Mouse (Mus musculus): ENCODE results near the gene Shisa3. TPM values are rescaled to one million over a fixed set of nuclear protein-coding genes. Genes with fewer than 3 reads are reported as not detected.
A peak's percentile ranks its signal among the peaks of the same experiment; 100 is the strongest.

The Shisa3 gene
- polyA plus RNA-seq, 1 experiment from 2014 or later, result 5.3 TPM

GRCm38 (mm10) chr5:67606916-67607803 is 522 bp upstream of the Shisa3 start:
- peak overlapping the region; percentile 56; the same call in 1 of the 2 replicates for H3K9ac ChIP-seq
- ATAC-seq (ENCODE audit: low FRiP score, low read depth), result peak; percentile 48; the same call in 1 of the 2 replicates
- H3K27me3 ChIP-seq (replicated peaks), result peaks cover 66% of the 10 kb centered on the region
- H3K9me3 ChIP-seq, result no peaks in the 10 kb centered on the region
- H3K4me1 ChIP-seq, result peaks cover 21% of the 10 kb centered on the region
- no peaks in the 10 kb centered on the region for H3K36me3 ChIP-seq
- H3K27ac ChIP-seq, result no peak overlapping the region
- H3K4me2 ChIP-seq (replicated peaks), result peak overlapping the region; percentile 96
- peak overlapping the region; percentile 54 for H3K4me3 ChIP-seq
- under 1% methylated on average over 66 of the region's 66 CpGs for WGBS

DNA sequence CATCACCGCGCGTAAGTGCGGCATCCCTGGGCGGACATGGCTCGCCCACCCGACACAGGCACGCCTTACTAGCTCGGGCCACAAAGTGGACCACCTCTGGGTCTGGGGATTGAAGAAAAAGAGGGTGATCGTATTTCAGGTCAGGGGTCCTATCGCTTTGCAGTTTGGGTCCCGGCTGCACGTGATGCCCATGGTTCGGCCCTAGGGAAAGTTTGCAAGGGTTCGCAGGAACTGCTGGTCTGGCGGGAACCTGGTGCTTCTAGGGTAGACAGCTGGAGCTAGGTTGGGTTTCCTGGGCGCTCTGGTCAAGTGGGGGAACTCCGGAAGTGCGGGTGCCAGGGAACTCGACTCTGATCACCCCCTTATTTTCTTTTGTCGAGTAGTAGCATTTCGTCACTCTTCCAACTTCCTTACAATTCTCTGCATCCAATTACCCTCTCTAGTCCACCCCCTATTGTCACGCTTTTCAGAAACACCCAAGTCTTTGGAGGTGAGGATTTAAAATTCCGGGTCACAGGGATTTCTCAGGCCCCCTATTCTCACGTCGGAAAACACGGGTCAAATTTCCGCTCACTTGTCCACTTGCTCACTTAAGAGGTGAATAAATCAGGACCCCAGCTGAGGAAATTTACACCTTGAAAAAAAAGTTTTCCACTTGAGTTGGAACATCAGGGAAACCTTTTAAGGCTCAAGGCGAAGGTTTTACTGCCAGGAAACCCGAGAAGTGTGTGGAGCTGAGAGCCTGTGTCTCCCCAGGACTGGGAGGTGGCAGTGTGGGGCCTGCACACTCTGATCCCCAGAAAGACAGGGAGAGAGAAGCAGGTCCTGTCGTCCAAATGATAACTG is 1.2 kb downstream of the Shisa3 start:
- 2% methylated on average over 31 of the region's 31 CpGs for WGBS
- Histone ChIP-seq H3K4me3 (peak overlapping the region; percentile 54), H3K36me3 (no peaks in the 10 kb centered on the region), H3K27ac (no peak overlapping the region), H3K4me2 (replicated peaks) (peak overlapping the region; percentile 96), H3K9me3 (no peaks in the 10 kb centered on the region), H3K9ac (peak overlapping the region; percentile 56), H3K4me1 (peaks cover 21% of the 10 kb centered on the region), H3K27me3 (replicated peaks) (peaks cover 61% of the 10 kb centered on the region)
- no peak for ATAC-seq (ENCODE audit: low FRiP score, low read depth)

DNA sequence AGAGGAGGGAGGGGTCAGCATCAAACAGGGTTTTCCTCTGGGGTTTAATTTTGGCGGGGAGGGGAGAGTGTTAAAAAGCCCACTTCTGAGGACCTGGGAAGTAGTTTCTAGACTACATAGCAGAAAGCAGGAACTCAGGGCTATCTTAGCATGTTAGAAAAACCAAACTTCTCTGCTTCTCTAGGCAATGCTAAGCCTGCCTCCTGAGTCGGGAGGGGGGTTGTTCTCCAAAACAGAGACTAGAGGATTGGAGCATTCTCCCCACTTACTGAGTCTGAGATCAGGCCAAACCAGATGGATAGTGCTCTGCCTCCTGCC is 1.8 kb downstream of the Shisa3 start:
- H3K9ac ChIP-seq, result no peak overlapping the region
- 19% methylated on average over 2 of the region's 2 CpGs for WGBS
- H3K4me3 ChIP-seq, result no peak overlapping the region
- no peak for ATAC-seq (ENCODE audit: low FRiP score, low read depth)
- H3K9me3 ChIP-seq, result no peaks in the 10 kb centered on the region
- no peak overlapping the region for H3K27ac ChIP-seq
- H3K4me2 ChIP-seq (replicated peaks), result peak overlapping the region; percentile 96
- H3K36me3 ChIP-seq, result no peaks in the 10 kb centered on the region
- H3K27me3 ChIP-seq (replicated peaks), result peaks cover 60% of the 10 kb centered on the region
- H3K4me1 ChIP-seq, result peaks cover 21% of the 10 kb centered on the region

DNA sequence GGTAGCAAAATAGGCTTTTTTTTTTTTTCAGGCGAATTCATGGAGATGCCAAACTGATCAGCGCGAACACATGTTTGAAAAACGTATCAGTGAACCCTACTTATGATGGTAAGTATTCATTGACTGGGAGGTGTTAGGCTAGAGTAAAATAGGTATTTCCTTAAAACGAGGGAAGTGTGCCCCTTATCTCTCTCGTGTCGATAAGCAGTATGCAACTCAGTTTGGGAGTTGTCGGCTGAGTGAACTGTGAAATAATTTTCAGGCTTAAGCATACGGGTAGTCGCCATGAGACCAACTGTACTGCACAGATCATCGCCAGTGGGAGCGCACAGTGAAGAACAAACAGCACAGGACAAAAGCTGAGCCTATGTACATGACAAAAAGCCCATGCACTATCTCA is 13.5 kb downstream of the Shisa3 start:
- H3K4me1 ChIP-seq, result no peaks in the 10 kb centered on the region
- no peaks in the 10 kb centered on the region for H3K9me3 ChIP-seq
- H3K4me2 ChIP-seq (replicated peaks), result no peak overlapping the region
- no peak for ATAC-seq (ENCODE audit: low FRiP score, low read depth)
- H3K36me3 ChIP-seq, result peaks cover 9% of the 10 kb centered on the region
- H3K27ac ChIP-seq, result no peak overlapping the region
- WGBS, result 93% methylated on average over 12 of the region's 12 CpGs
- H3K4me3 ChIP-seq, result no peak overlapping the region
- H3K27me3 ChIP-seq (replicated peaks), result no peaks in the 10 kb centered on the region
- no peak overlapping the region for H3K9ac ChIP-seq

DNA sequence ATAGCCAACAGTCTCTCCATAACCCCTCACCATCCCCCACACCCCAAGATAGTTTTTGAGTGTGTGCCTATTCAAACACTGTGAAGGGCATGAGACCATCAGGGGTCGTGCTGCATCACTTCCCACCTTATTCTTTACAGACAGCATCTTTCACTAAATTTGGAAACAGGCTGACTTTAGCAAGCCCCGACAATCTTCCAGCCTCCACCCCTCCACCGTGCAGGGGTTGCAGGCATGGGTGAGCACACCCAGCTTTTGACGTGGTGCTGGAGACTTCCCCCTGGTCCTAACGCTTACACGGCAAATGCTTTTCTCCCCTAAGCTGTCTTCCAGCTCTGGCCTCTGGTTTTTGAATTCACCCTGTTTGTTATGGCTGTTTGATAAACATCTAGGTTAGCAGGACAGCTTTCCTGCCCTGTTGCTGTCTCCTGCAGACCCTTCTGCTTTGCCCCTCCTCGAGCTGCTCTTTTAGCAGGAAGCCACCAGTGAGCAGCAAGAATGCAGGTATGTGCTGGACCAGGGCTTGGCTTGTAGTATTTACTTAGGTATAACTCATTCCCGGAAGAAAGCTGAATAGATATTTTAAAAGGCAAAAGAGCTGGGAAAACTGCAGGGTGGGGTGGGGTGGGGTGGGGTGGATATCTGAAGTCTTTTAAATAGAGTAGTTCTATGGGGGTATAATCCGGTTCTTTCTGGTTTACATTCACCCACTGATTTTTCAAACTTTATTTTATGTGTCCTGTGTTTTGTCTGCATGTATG is 20.7 kb downstream of the Shisa3 start:
- no peaks in the 10 kb centered on the region for H3K4me1 ChIP-seq
- no peak for ATAC-seq (ENCODE audit: low FRiP score, low read depth)
- H3K9me3 ChIP-seq, result no peaks in the 10 kb centered on the region
- H3K27ac ChIP-seq, result no peak overlapping the region
- WGBS, result 82% methylated on average over 9 of the region's 9 CpGs
- H3K4me2 ChIP-seq (replicated peaks), result no peak overlapping the region
- H3K9ac ChIP-seq, result no peak overlapping the region
- H3K4me3 ChIP-seq, result no peak overlapping the region
- H3K36me3 ChIP-seq, result no peaks in the 10 kb centered on the region
- H3K27me3 ChIP-seq (replicated peaks), result no peaks in the 10 kb centered on the region

GRCm38 (mm10) chr5:67629440-67629839 is 21.8 kb downstream of the Shisa3 start:
- ATAC-seq (ENCODE audit: low FRiP score, low read depth), result no peak
- Histone ChIP-seq H3K27me3 (replicated peaks) (no peaks in the 10 kb centered on the region), H3K4me2 (replicated peaks) (no peak overlapping the region), H3K9me3 (no peaks in the 10 kb centered on the region), H3K36me3 (no peaks in the 10 kb centered on the region), H3K4me3 (no peak overlapping the region), H3K4me1 (peaks cover 9% of the 10 kb centered on the region), H3K9ac (no peak overlapping the region), H3K27ac (no peak overlapping the region)
- 61% methylated on average over 7 of the region's 7 CpGs for WGBS

GRCm38 (mm10) chr5:67629861-67630260 is 22.2 kb downstream of the Shisa3 start:
- Histone ChIP-seq H3K9ac (no peak overlapping the region), H3K4me1 (peaks cover 11% of the 10 kb centered on the region), H3K4me2 (replicated peaks) (no peak overlapping the region), H3K27ac (no peak overlapping the region), H3K4me3 (no peak overlapping the region), H3K9me3 (no peaks in the 10 kb centered on the region), H3K27me3 (replicated peaks) (no peaks in the 10 kb centered on the region), H3K36me3 (no peaks in the 10 kb centered on the region)
- no peak for ATAC-seq (ENCODE audit: low FRiP score, low read depth)
- WGBS, result 85% methylated on average over 6 of the region's 6 CpGs

DNA sequence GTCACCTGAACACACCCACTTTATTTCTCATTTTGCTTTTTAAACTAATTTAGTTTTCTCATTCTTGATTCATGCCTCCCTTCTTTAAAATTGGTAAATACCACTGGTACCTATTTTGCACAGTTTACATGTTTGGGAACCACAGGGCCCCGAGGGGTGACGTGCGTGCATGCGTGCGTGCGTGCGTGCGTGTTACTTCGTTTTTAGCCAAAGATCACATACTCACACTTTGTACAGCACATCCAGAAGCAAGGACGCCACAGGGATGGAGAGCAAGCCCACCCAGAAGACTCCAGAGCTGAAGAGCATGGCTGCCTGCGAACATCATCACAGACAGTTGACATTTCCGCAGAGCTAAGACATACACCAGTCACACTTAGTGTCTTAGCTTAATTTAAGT is 23.6 kb downstream of the Shisa3 start:
- Histone ChIP-seq H3K36me3 (no peaks in the 10 kb centered on the region), H3K9ac (no peak overlapping the region), H3K4me2 (replicated peaks) (no peak overlapping the region), H3K27ac (no peak overlapping the region), H3K9me3 (no peaks in the 10 kb centered on the region), H3K4me3 (no peak overlapping the region), H3K27me3 (replicated peaks) (no peaks in the 10 kb centered on the region), H3K4me1 (peaks cover 11% of the 10 kb centered on the region)
- no peak for ATAC-seq (ENCODE audit: low FRiP score, low read depth)
- 93% methylated on average over 12 of the region's 12 CpGs for WGBS

DNA sequence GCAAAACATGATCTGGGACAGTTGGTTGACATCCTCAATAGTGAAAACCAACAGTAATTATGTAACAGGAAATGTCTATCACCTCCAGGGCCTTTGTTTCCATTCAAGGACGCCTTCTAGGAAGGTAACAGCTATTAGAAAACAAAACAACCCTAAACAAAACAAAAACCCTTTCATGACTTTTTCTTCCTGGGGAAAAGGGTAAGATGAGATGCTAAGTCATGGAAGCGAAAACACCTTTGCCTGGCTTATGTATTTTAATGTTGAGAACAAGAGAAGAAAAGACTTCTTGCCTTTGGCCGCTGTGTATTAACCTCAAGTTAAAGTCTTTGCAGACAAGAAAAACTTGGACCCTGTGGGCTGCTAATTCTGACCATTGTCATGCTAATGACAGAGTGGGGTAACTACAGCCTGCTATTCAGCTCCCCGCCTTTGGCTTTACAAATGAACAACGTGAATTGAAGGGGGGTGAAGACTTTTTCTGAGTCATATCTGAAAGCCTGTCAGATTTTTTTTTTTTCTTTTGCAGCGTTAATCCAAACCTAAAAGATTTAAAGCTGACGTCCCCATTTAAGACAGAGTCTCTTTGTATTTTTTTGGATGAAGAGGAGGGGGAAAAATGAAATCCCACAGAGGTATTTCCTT is 25.6 kb downstream of the Shisa3 start:
- no peak overlapping the region for H3K4me3 ChIP-seq
- H3K36me3 ChIP-seq, result no peaks in the 10 kb centered on the region
- 8% methylated on average over 7 of the region's 7 CpGs for WGBS
- H3K27me3 ChIP-seq (replicated peaks), result no peaks in the 10 kb centered on the region
- no peaks in the 10 kb centered on the region for H3K9me3 ChIP-seq
- peaks cover 11% of the 10 kb centered on the region for H3K4me1 ChIP-seq
- H3K9ac ChIP-seq, result no peak overlapping the region
- H3K27ac ChIP-seq, result peak overlapping the region; percentile 37; the same call in 1 of the 2 replicates
- peak; percentile 58; the same call in 1 of the 2 replicates for ATAC-seq (ENCODE audit: low FRiP score, low read depth)
- peak overlapping the region; percentile 43 for H3K4me2 ChIP-seq (replicated peaks)

DNA sequence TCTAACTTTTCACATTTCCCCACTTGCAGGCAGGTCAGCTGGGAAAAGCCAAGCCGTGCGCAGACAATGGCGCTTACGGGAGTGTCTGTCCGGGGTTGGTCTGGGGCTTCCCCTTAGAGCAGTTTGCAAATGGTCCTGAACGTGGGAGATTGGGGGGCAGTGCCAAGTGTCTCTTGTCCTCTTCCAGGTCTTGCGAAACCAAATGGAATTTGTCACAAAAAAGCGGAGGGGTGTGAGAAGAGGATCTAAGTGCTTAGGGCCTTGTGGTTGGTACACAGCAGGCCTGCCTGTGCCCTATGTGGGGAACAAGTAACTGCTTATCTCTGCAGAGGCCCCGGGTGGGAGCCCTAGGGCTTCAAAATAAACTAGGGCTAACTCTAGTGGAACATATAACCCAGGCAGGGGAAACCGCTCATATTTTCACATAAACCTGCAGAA is 26.2 kb downstream of the Shisa3 start:
- H3K27ac ChIP-seq, result peak overlapping the region; percentile 37; the same call in 1 of the 2 replicates
- H3K27me3 ChIP-seq (replicated peaks), result no peaks in the 10 kb centered on the region
- no peak overlapping the region for H3K4me3 ChIP-seq
- no peaks in the 10 kb centered on the region for H3K36me3 ChIP-seq
- peak overlapping the region; percentile 43 for H3K4me2 ChIP-seq (replicated peaks)
- peak; percentile 69 for ATAC-seq (ENCODE audit: low FRiP score, low read depth)
- H3K4me1 ChIP-seq, result peaks cover 11% of the 10 kb centered on the region
- H3K9ac ChIP-seq, result no peak overlapping the region
- 5% methylated on average over 10 of the region's 10 CpGs for WGBS
- H3K9me3 ChIP-seq, result no peaks in the 10 kb centered on the region

DNA sequence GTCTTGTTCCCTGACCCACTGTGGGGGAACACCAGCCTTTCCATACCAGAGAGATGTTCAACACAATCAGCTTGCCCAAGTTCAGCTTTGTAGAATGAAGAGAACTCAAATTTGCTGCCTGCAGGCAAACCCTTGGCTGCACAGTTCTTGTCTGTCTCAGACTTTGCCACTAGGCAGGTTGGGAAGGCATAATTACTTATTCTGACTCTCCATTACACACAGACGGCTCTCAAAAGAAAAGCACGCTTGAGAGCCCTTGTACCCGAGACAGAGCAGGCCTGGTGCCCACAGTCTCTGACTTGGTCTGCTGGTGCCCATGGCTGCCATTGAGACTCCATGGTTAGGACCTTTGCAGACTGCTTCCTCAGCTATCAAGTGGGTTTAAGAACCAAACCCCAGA is 26.7 kb downstream of the Shisa3 start:
- Histone ChIP-seq H3K9me3 (no peaks in the 10 kb centered on the region), H3K4me2 (replicated peaks) (peak overlapping the region; percentile 43), H3K27ac (peak overlapping the region; percentile 37; the same call in 1 of the 2 replicates), H3K9ac (no peak overlapping the region), H3K27me3 (replicated peaks) (no peaks in the 10 kb centered on the region), H3K4me3 (no peak overlapping the region), H3K36me3 (no peaks in the 10 kb centered on the region), H3K4me1 (peaks cover 11% of the 10 kb centered on the region)
- peak; percentile 67 for ATAC-seq (ENCODE audit: low FRiP score, low read depth)
- WGBS, result 11% methylated on average over 3 of the region's 3 CpGs

Data from neural tube, embryonic 12.5 days (tissue).